Mouse (Mus musculus): ENCODE measurements around the gene Sdr39u1.

DNA sequence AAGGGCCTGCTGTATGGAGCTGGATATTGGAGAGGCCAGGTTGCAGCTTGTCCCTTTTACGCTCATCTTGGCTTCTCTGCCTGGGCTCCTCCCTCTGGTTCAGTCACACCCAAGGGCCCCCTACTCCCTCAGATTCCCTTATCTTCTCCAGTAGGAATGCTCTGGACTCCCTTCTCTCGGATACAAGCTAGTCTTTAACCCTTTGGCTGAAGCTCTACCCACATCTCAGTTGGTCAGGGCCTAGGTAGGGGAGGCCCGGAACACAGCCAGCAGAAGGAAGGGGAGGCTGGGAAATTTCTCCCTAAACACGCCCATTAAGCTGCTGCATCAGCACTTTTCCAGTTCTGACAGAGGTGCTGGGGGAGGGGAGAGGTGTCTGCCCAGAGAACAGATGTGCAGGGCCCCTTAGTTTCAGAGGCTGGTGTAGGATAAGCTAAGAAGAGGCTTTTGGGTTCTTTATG lies 45.0 kb downstream of the Sdr39u1 start:
- TF ChIP-seq CTCF (IDR thresholded peaks at IDR 0.05; ENCODE audit: low read depth, low read length) (no peak), POLR2A (IDR thresholded peaks at IDR 0.05; ENCODE audit: borderline replicate concordance, low read depth, low read length) (no peak)

All from bone marrow macrophage, adult 2 months (primary cell).